10 mouse cellular contexts compared by ENCODE assay signal in genomic region chr12:67430318-67430950, GRCm38 (mm10).
DNase-seq lines count a peak whose midpoint lies in the region; ATAC-seq and TF ChIP-seq lines count a peak whose summit lies in the region.
"Had no signal": no experiment of that assay in that cellular context is flagged by ENCODE, and none has a peak within 500 bp of the region (broad histone marks: within the 10 kb centered on the region; RNA-seq: fewer than 3 reads in every experiment).

No protein-coding gene starts in this region.

- peak; percentile 8 to 22 for DNase-seq in cerebellum, postnatal 36 days
- DNase-seq in cerebellum, adult 11 months: no peak
- peak; percentile 2 for DNase-seq in ovary, postnatal 14 days (ENCODE audit: low spot score)
- DNase-seq in ovary, adult 18-20 months (ENCODE audit: low spot score): no peak
- peak; percentile 36 to 51 for DNase-seq in frontal cortex, postnatal 36 days (ENCODE audit: low spot score in 2 of 2)
- DNase-seq in lung, adult 2 months: no peak
- DNase-seq: liver, embryonic 13.5 days had no signal

- no peak for TF ChIP-seq CTCF in lung, adult 2 months (IDR thresholded peaks at IDR 0.05; ENCODE audit: insufficient read depth, low read length)

- H3K4me1 ChIP-seq in midbrain, embryonic 12.5 days: no peaks in the 10 kb centered on the region
- H3K4me1 ChIP-seq in lung, adult 2 months (ENCODE audit: control insufficient read depth, insufficient read depth, low read length): no peaks in the 10 kb centered on the region
- H3K4me1 ChIP-seq: liver, embryonic 13.5 days had no signal

- TF ChIP-seq POLR2A in lung, adult 2 months (IDR thresholded peaks at IDR 0.05; ENCODE audit: borderline replicate concordance, extremely low read depth, low read depth, low read length): no peak

- H3K36me3 ChIP-seq in midbrain, embryonic 12.5 days: no peaks in the 10 kb centered on the region
- H3K36me3 ChIP-seq: G1E; liver, embryonic 13.5 days had no signal

- H3K4me3 ChIP-seq in midbrain, embryonic 12.5 days: no peak overlapping the region
- no peak overlapping the region for H3K4me3 ChIP-seq in lung, adult 2 months (replicated peaks; ENCODE audit: extremely low read depth, low read depth, low read length)
- H3K4me3 ChIP-seq: liver, embryonic 13.5 days had no signal

- H3K9me3 ChIP-seq in midbrain, embryonic 12.5 days: no peaks in the 10 kb centered on the region
- H3K9me3 ChIP-seq: G1E; liver, embryonic 13.5 days had no signal

- peak; percentile 44; the same call in 1 of the 2 replicates for ATAC-seq in midbrain, embryonic 12.5 days (ENCODE audit: low FRiP score, low read depth)
- no peak for ATAC-seq in megakaryocyte-erythroid progenitor cell, adult 5-6 weeks (replicated peaks; ENCODE audit: low FRiP score, low TSS enrichment, poor library complexity, severe bottlenecking)

- 42% methylated on average over 6 of the region's 6 CpGs for WGBS in midbrain, embryonic 12.5 days
- WGBS in lung, adult 2 months: 49% methylated on average over 6 of the region's 6 CpGs

- no peaks in the 10 kb centered on the region for H3K27me3 ChIP-seq in midbrain, embryonic 12.5 days
- H3K27me3 ChIP-seq: liver, embryonic 13.5 days had no signal

- H3K4me2 ChIP-seq in midbrain, embryonic 12.5 days (replicated peaks): no peak overlapping the region
- H3K4me2 ChIP-seq: liver, embryonic 13.5 days had no signal

- H3K27ac ChIP-seq in midbrain, embryonic 12.5 days (replicated peaks): no peak overlapping the region
- H3K27ac ChIP-seq: liver, embryonic 13.5 days had no signal

- H3K9ac ChIP-seq in midbrain, embryonic 12.5 days (replicated peaks): no peak overlapping the region
- H3K9ac ChIP-seq: liver, embryonic 13.5 days had no signal

Comparison
In these comparisons a context has a peak if more than half of its experiments do, and no peak if none do; other contexts are left out.
1. DNase-seq: peak in cerebellum, postnatal 36 days (2 of 2), ovary, postnatal 14 days (single experiment) and frontal cortex, postnatal 36 days (2 of 2); none in cerebellum, adult 11 months (single experiment), ovary, adult 18-20 months (single experiment) and lung, adult 2 months (single experiment).